Mouse (Mus musculus): ENCODE measurements around the gene Rhox4f.
"Not testable (repeated sequence)": the region's sequence is repeated elsewhere in the genome, so short reads cannot be mapped to it uniquely, and the experiment has no call there.

Gene Rhox4f

DNA sequence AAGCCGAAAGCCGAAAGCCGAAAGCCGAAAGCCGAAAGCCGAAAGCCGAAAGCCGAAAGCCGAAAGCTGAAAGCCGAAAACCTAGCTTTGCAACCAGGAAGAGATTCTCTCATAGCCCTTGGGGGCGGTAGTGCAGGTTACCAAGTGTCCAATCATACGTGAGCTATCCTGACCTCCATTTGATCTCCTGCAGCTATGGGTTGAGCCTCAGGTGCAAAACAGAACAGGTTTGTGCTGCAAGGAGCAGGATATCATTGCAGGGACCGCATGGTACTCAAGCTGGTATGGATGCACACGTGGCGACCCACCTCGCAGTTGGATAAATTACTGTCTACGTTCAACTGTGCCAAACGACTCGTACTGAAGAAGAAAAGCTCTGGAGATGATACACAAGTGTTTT, at the start of gene Rhox4f:
Rhox4f (minus strand) TSS at position 101 of the 400 bp plus-strand sequence.
- in situ Hi-C loops (cut with MboI; ENCODE audit: unreplicated experiment in 2 of 2) = not testable (repeated sequence)

DNA sequence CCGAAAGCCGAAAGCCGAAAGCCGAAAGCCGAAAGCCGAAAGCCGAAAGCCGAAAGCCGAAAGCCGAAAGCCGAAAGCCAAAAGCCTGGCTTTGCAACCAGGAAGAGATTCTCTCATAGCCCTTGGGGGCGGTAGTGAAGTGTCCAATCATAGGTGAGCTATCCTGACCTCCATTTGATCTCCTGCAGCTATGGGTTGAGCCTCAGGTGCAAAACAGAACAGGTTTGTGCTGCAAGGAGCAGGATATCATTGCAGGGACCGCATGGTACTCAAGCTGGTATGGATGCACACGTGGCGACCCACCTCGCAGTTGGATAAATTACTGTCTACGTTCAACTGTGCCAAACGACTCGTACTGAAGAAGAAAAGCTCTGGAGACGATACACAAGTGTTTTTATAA, 43.7 kb upstream of the Rhox4f start, which contains the start of gene Rhox4g:
Rhox4g (minus strand) TSS at position 101 of the 400 bp plus-strand sequence.
- in situ Hi-C loops (cut with MboI; ENCODE audit: unreplicated experiment in 2 of 2) = not testable (repeated sequence)

DNA sequence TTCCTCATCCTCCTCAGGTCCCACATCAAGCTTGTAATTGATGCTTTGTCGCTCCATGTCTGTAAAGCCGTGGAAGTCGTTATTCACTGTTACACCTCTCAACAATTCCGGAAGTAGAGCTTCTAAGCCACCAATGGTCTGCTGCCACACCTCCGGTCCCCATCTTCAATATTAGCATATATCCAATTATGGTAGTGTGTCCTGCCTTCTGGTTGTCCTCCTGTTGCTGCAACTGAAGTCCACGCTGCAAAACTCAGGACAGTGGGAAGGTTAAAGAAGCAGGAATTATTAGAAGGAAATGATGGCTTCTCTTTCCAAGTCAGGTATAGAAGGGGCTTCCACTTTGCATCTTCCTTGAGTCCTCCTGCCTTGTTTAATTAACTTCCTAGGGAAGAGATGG, 35.9 kb upstream of the Rhox4f start, which contains the start of gene Rhox2g:
Rhox2g (minus strand) TSS at position 101 of the 400 bp plus-strand sequence.
- in situ Hi-C loops (cut with MboI; ENCODE audit: unreplicated experiment in 2 of 2) = not testable (repeated sequence)

DNA sequence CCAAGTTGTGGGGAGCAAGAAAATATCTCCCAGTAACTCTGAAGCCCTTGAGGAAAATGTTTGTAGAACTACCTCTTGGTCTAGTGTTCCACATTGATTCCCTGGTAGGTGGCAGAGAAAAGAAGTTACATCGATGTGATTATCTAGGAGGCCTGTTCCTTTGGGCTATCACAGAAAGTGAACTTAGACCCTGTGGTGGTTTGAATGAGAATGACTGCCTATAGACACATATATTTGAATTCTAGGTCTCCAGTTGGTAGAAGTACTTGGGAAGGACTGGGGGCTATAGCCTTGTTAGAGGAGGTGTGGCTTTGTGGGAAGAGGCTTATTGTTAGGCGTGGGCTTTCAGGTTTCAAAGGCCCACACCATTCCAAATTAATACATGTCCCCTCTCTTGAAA, 21.0 kb upstream of the Rhox4f start, which contains the start of gene Rhox3g:
Rhox3g (minus strand) TSS at position 101 of the 400 bp plus-strand sequence.
- in situ Hi-C loops (cut with MboI; ENCODE audit: unreplicated experiment in 2 of 2) = not testable (repeated sequence)

DNA sequence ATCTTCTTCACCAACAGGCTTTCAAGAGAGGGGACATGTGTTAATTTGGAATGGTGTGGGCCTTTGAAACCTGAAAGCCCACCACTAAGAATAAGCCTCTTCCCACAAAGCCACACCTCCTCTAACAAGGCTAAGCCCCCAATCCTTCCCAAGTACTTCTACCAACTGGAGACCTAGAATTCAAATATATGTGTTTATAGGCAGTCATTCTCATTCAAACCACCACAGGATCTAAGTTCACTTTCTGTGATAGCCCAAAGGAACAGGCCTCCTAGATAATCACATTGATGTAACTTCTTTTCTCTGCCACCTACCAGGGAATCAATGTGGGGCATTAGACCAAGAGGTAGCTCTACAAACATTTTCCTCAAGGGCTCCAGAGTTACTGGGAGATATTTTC, 26.8 kb downstream of the Rhox4f start, which contains the start of gene Rhox3f:
Rhox3f (plus strand) TSS at position 301 of the 400 bp plus-strand sequence.
- in situ Hi-C loops (cut with MboI; ENCODE audit: unreplicated experiment in 2 of 2) = not testable (repeated sequence)

DNA sequence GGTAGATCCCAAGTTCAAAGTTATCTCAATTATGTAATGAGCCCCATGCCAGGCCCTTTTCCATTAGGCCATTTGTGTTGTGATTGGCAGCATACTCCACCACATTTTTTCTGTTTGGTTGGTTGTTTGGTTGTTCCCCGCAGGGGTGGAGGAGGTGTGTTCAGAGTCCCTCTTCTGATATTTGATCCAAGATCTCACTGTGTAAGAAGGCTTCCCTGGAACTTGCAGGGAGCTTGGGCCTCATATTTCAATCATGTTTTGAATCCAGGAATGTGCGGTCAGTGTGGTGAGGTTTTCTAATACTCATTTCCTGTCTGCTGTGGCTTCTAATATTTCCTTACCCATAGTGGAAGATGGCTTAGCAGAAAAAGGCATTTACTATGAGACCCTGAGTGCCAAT, 34.9 kb downstream of the Rhox4f start:
- in situ Hi-C loops (cut with MboI; ENCODE audit: unreplicated experiment in 2 of 2) = not testable (repeated sequence)

DNA sequence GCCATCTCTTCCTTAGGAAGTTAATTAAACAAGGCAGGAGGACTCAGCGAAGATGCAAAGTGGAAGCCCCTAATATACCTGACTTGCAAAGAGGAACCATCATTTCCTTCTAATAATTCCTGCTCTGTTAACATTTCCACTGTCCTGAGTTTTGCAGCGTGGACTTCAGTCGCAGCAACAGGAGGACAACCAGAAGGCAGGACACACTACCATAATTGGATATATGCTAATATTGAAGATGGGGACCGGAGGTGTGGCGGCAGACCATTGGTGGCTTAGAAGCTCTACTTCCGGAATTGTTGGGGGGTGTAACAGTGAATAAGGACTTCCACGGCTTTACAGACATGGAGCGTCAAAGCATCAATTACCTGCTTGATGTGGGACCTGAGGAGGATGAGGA, 36.4 kb downstream of the Rhox4f start, which contains the start of gene Rhox2f:
Rhox2f (plus strand) TSS at position 301 of the 400 bp plus-strand sequence.
- in situ Hi-C loops (cut with MboI; ENCODE audit: unreplicated experiment in 2 of 2) = not testable (repeated sequence)

DNA sequence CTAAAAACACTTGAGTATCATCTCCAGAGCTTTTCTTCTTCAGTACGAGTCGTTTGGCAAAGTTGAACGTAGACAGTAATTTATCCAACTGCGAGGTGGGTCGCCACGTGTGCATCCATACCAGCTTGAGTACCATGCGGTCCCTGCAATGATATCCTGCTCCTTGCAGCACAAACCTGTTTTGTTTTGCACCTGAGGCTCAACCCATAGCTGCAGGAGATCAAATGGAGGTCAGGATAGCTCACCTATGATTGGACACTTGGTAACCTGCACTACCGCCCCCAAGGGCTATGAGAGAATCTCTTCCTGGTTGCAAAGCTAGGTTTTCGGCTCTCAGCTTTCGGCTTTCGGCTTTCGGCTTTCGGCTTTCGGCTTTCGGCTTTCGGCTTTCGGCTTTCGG, 50.4 kb downstream of the Rhox4f start, which contains the start of gene Rhox4e:
Rhox4e (plus strand) TSS at position 301 of the 400 bp plus-strand sequence.
- in situ Hi-C loops (cut with MboI; ENCODE audit: unreplicated experiment in 2 of 2) = not testable (repeated sequence)
